Mouse (Mus musculus) embryonic facial prominence, embryonic 11.5 days (tissue): ENCODE measurements around the gene Ccdc58. TPM values are rescaled to one million over a fixed set of nuclear protein-coding genes. Genes with fewer than 3 reads are reported as not detected.
"Not testable (repeated sequence)": the region's sequence is repeated elsewhere in the genome, so short reads cannot be mapped to it uniquely, and the experiment has no call there.

Source experiments
- ATAC-seq: fragments of 200-750 bp; cut with Nextera tagmentation; replicated peaks from 2 replicates; pipeline ENCODE4 v1.8.0; 2017; ENCODE audit warnings: low read depth; ENCODE audit not compliant: insufficient number of reproducible peaks, low FRiP score, low TSS enrichment
- DNase-seq: peaks from one replicate; pipeline ENCODE4 v3.0.0-alpha.2; 2015; ENCODE audit warnings: low spot score
- H3K27ac ChIP-seq: fragments of 300-500 bp; sonication (generic); replicated peaks from 2 replicates; pipeline ENCODE4 v1.5.1; 2014; ENCODE audit warnings: mild to moderate bottlenecking, low read depth, low read length, control low read depth
- H3K27me3 ChIP-seq: fragments of 300-500 bp; sonication (generic); 2 replicates; pipeline ENCODE4 v1.6.1; 2014; ENCODE audit warnings: mild to moderate bottlenecking, low read length, moderate library complexity, mixed read lengths; ENCODE audit not compliant: control insufficient read depth, insufficient read depth
- H3K36me3 ChIP-seq: fragments of 300-500 bp; sonication (generic); replicated peaks from 2 replicates; pipeline ENCODE4 v1.6.1; 2014; ENCODE audit warnings: low read depth, mild to moderate bottlenecking, low read length, moderate library complexity, mixed read lengths; ENCODE audit not compliant: control insufficient read depth, insufficient read depth
- H3K4me1 ChIP-seq: fragments of 300-500 bp; sonication (generic); 2 replicates; pipeline ENCODE4 v1.6.1; 2014; ENCODE audit warnings: low read length, mixed read lengths; ENCODE audit not compliant: control insufficient read depth, insufficient read depth
- H3K4me2 ChIP-seq: fragments of 300-500 bp; sonication (generic); 2 replicates; pipeline ENCODE4 v1.6.1; 2014; ENCODE audit warnings: low read depth, mild to moderate bottlenecking, control low read depth, low read length, moderate library complexity
- H3K4me3 ChIP-seq: fragments of 300-500 bp; sonication (generic); 2 replicates; pipeline ENCODE4 v1.5.1; 2014; ENCODE audit warnings: low read depth, low read length, control low read depth
- H3K9ac ChIP-seq: fragments of 300-500 bp; sonication (generic); replicated peaks from 2 replicates; pipeline ENCODE4 v1.6.1; 2014; ENCODE audit warnings: mild to moderate bottlenecking, control low read depth, low read length
- H3K9me3 ChIP-seq: fragments of 300-500 bp; sonication (generic); replicated peaks from 2 replicates; pipeline ENCODE4 v1.6.1; 2016; ENCODE audit warnings: mild to moderate bottlenecking, low read length, inconsistent platforms, mixed read lengths; ENCODE audit not compliant: control insufficient read depth
- WGBS: fragments of 180-500 bp; shearing (Covaris S2); extraction: QIAGEN DNeasy Blood & Tissue Kit; methylation state at CpG from one replicate; pipeline ENCODE4 v1.1.7; 2014; 5-methylcytosine and 5-hydroxymethylcytosine counted together
- polyA plus RNA-seq: library from polyadenylated mRNA; unstranded; fragments of >200 nt; fragmentation: Nextera tagmentation; extraction: Ambion mirVana; gene quantifications from 2 replicates; pipeline ENCODE4 v1.2.1, GENCODE M21; 2014

Ccdc58 gene
- polyA plus RNA-seq, 1 experiment from 2014 or later: 113 TPM

GRCm38 (mm10) chr16:36115751-36116150, 44.3 kb downstream of the Ccdc58 start:
- not testable (repeated sequence) for ATAC-seq, H3K27me3 ChIP-seq, H3K9me3 ChIP-seq, H3K27ac ChIP-seq, DNase-seq, H3K4me3 ChIP-seq, H3K36me3 ChIP-seq, H3K4me1 ChIP-seq, H3K4me2 ChIP-seq, H3K9ac ChIP-seq
- 93% methylated on average over 6 of the region's 6 CpGs for WGBS

GRCm38 (mm10) chr16:36128092-36128491, 56.6 kb downstream of the Ccdc58 start:
- Histone ChIP-seq H3K36me3 (no peaks in the 10 kb centered on the region), H3K27me3 (no peaks in the 10 kb centered on the region), H3K9me3 (no peaks in the 10 kb centered on the region), H3K4me3 (no peak overlapping the region), H3K27ac (no peak overlapping the region), H3K4me1 (no peaks in the 10 kb centered on the region), H3K4me2 (no peak overlapping the region), H3K9ac (no peak overlapping the region)
- WGBS: 80% methylated on average over 7 of the region's 7 CpGs
- ATAC-seq: no peak
- DNase-seq: no peak

- DNase-seq (no peak), ATAC-seq (no peak)
- Histone ChIP-seq H3K9me3 (no peaks in the 10 kb centered on the region), H3K4me2 (no peak within 1 kb of the TSS), H3K27me3 (no peaks in the 10 kb centered on the region), H3K36me3 (no peaks in the 10 kb centered on the region), H3K4me3 (no peak within 1 kb of the TSS), H3K27ac (no peak within 1 kb of the TSS), H3K4me1 (no peaks in the 10 kb centered on the region), H3K9ac (no peak within 1 kb of the TSS)
- WGBS: 79% methylated on average over 1 of the region's 1 CpGs
Observed at GRCm38 (mm10) chr16:36131141-36131540, 59.7 kb downstream of the Ccdc58 start, which contains the start of gene Csta1. Gene Csta1, minus strand, starts transcription at chr16:36131241.

DNA sequence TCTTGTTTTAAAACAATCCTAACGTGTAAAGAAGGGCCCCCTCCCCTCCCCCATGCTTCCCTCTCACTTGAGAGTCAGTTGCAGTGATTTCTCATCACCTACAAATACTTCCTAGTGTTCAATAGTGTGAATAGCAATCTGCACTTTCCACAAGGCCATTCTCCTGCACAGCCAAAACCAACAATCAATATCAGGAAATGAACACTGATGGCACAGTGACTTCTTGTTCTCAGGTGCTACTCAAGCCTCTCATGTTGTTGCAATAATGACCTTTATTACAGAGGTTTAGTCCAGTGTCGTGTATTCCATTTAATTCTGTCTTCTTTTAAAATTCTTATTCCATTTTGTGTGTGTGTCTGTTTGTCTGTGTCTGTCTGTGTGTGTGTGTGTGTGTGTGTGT, 66.7 kb downstream of the Ccdc58 start:
- Histone ChIP-seq H3K9ac (no peak overlapping the region), H3K9me3 (no peaks in the 10 kb centered on the region), H3K4me2 (no peak overlapping the region), H3K27ac (no peak overlapping the region), H3K27me3 (no peaks in the 10 kb centered on the region), H3K36me3 (no peaks in the 10 kb centered on the region), H3K4me1 (no peaks in the 10 kb centered on the region), H3K4me3 (no peak overlapping the region)
- WGBS: 81% methylated on average over 2 of the region's 2 CpGs
- no peak for DNase-seq
- ATAC-seq: no peak

Other genes with a start within 250 kb of the Ccdc58 start
- gene Parp14, start 200.1 kb upstream of the Ccdc58 start, polyA plus RNA-seq: 0.29 and 0.45 TPM in 2 replicates
- gene Parp9, start 133.2 kb upstream of the Ccdc58 start, polyA plus RNA-seq: 2.7 and 3.2 TPM in 2 replicates
- gene Dtx3l, start 132.5 kb upstream of the Ccdc58 start, polyA plus RNA-seq: 3.1 and 3.7 TPM in 2 replicates
- gene Kpna1, start 92.9 kb upstream of the Ccdc58 start, polyA plus RNA-seq: 72.7 and 78.9 TPM in 2 replicates
- gene Wdr5b, start 30.5 kb upstream of the Ccdc58 start, polyA plus RNA-seq: 14.0 and 16.7 TPM in 2 replicates
- 339 and 341 TPM in 2 replicates for gene Fam162a, start 91 bp upstream of the Ccdc58 start, polyA plus RNA-seq
- not detected in 2 replicates for gene Csta1, start 59.6 kb downstream of the Ccdc58 start, polyA plus RNA-seq
- gene Stfa2l1, start 85.1 kb downstream of the Ccdc58 start, polyA plus RNA-seq: not detected in 2 replicates
- gene Gm5483, start 112.5 kb downstream of the Ccdc58 start, polyA plus RNA-seq: 1.6 and 2.3 TPM in 2 replicates
- gene Gm5416, start 138.7 kb downstream of the Ccdc58 start, polyA plus RNA-seq: not detected in 2 replicates
- not detected in 2 replicates for gene 2010005H15Rik, start 149.8 kb downstream of the Ccdc58 start, polyA plus RNA-seq
- 4.0 and 5.5 TPM in 2 replicates for gene Stfa1, start 205.3 kb downstream of the Ccdc58 start, polyA plus RNA-seq